Mouse (Mus musculus): ENCODE results near the gene Pdilt.

- TF ChIP-seq ZNF384 (IDR thresholded peaks at IDR 0.05; ENCODE audit: low read depth, low read length) (no peak), MAFK (IDR thresholded peaks at IDR 0.05; ENCODE audit: insufficient read depth, low read depth, low read length) (no peak)
Measured at GRCm38 (mm10) chr7:119459185-119459584, 64.1 kb downstream of the Pdilt start, which contains the start of gene Gp2.
